Mouse (Mus musculus) mouse embryonic stem cell (cell line): ENCODE results near the gene Plekhh3.

Source experiments
- in situ Hi-C, 2 experiments: fragments of 300-500 bp; cut with MboI; formaldehyde crosslinking; loops; 1 replicate in 1 of 2; 3 replicates in 1 of 2; pipeline ENCODE4 v1.14.3; 2019 to 2020; ENCODE audit warnings: low sequenced_read_pairs in 2 of 2, low pct_unique_long_range_greater_than_20kb in 1 of 2, mixed read lengths in 1 of 2; ENCODE audit not compliant: unreplicated experiment in 1 of 2

Gene Plekhh3

GRCm38 (mm10) chr11:101170811-101171610, at the start of gene Plekhh3:
TSS of gene Plekhh3 (minus strand) at chr11:101171351.
- in situ Hi-C loops: no loop called here

- in situ Hi-C loops: no loop called here
Measured at GRCm38 (mm10) chr11:101220853-101221252, 49.7 kb upstream of the Plekhh3 start.

GRCm38 (mm10) chr11:101218436-101219055, 47.4 kb upstream of the Plekhh3 start:
- in situ Hi-C loops: loop anchor here in 1 of 2 experiments (5.0 kb wide), 1 partner anchor 34 kb away; the partner anchor contains the start of gene Vps25

- in situ Hi-C loops: loop anchor here in 1 of 2 experiments (5.0 kb wide), 1 partner anchor 35 kb away; the partner anchor contains the start of gene Vps25
Measured at GRCm38 (mm10) chr11:101216936-101217335, 45.8 kb upstream of the Plekhh3 start.

GRCm38 (mm10) chr11:101211970-101212369, 40.8 kb upstream of the Plekhh3 start:
- in situ Hi-C loops: loop anchor here in 1 of 2 experiments (5.0 kb wide), 1 partner anchor 35 kb away; the partner anchor contains the start of gene Ramp2

- in situ Hi-C loops: no loop called here
Measured at GRCm38 (mm10) chr11:101200986-101201385, 29.8 kb upstream of the Plekhh3 start.

GRCm38 (mm10) chr11:101199555-101199954, 28.4 kb upstream of the Plekhh3 start:
- in situ Hi-C loops: loop anchor here in 1 of 2 experiments (10.0 kb wide), 1 partner anchor 45 kb away; the partner anchor contains the start of gene Ramp2

GRCm38 (mm10) chr11:101196175-101196574, 25.0 kb upstream of the Plekhh3 start:
- in situ Hi-C loops: loop anchor here in 1 of 2 experiments (10.0 kb wide), 1 partner anchor 49 kb away; the partner anchor contains the start of gene Ramp2

GRCm38 (mm10) chr11:101195571-101195970, 24.4 kb upstream of the Plekhh3 start:
- in situ Hi-C loops: loop anchor here in 1 of 2 experiments (10.0 kb wide), 1 partner anchor 49 kb away; the partner anchor contains the start of gene Ramp2

GRCm38 (mm10) chr11:101195101-101195500, 23.9 kb upstream of the Plekhh3 start:
- in situ Hi-C loops: loop anchor here in 1 of 2 experiments (10.0 kb wide), 1 partner anchor 50 kb away; the partner anchor contains the start of gene Ramp2

GRCm38 (mm10) chr11:101194643-101195042, 23.5 kb upstream of the Plekhh3 start:
- in situ Hi-C loops: loop anchor here in 1 of 2 experiments (10.0 kb wide), 1 partner anchor 50 kb away; the partner anchor contains the start of gene Ramp2

GRCm38 (mm10) chr11:101194137-101194536, 23.0 kb upstream of the Plekhh3 start:
- in situ Hi-C loops: loop anchor here in 1 of 2 experiments (10.0 kb wide), 1 partner anchor 51 kb away; the partner anchor contains the start of gene Ramp2

GRCm38 (mm10) chr11:101193076-101193475, 21.9 kb upstream of the Plekhh3 start:
- in situ Hi-C loops: loop anchor here in 1 of 2 experiments (10.0 kb wide), 1 partner anchor 52 kb away; the partner anchor contains the start of gene Ramp2

GRCm38 (mm10) chr11:101192646-101193045, 21.5 kb upstream of the Plekhh3 start:
- in situ Hi-C loops: loop anchor here in 1 of 2 experiments (10.0 kb wide), 1 partner anchor 52 kb away; the partner anchor contains the start of gene Ramp2

- in situ Hi-C loops: loop anchor here in 1 of 2 experiments (10.0 kb wide), 1 partner anchor 53 kb away; the partner anchor contains the start of gene Ramp2
Measured at GRCm38 (mm10) chr11:101191919-101192470, 20.8 kb upstream of the Plekhh3 start.

GRCm38 (mm10) chr11:101190913-101191907, 20.1 kb upstream of the Plekhh3 start:
- in situ Hi-C loops: loop anchor here in 1 of 2 experiments (10.0 kb wide), 1 partner anchor 54 kb away; the partner anchor contains the start of gene Ramp2
